Mouse (Mus musculus): ENCODE measurements around the gene Snorc.

GRCm38 (mm10) chr1:87520467-87520866 is 50.4 kb downstream of the Snorc start:
- no peak for TF ChIP-seq CTCF (IDR thresholded peaks at IDR 0.05; ENCODE audit: low read depth)
- no peak for TF ChIP-seq EP300 (IDR thresholded peaks at IDR 0.05; ENCODE audit: low read depth)
